Mouse (Mus musculus): Measurements from ENCODE around the gene Pold2. TPM values are rescaled to one million over a fixed set of nuclear protein-coding genes. Genes with fewer than 3 reads are reported as not detected.

Pold2 gene
- total RNA-seq, 2 experiments from 2014 or later: 44.5 to 45.6 TPM

DNA sequence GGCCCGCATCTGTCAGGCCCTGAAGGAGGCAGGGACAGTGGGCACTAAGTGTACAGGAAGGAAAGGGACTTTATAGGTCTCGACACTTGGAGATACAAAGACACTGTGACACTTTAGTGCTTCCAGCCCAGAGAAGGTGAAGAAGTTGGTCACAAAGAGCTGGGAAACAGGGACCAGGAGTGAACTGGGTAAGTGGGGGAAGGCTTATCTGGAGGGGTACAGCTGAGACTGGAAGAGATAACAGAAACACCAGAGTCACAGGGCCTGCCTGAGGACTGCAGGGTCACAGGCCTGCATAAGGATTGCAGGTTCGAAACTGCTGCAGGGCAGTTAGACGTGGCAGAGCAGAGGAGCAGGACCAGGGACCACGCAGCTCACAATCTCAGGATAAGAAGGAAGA, 50.2 kb downstream of the Pold2 start:
- no peak for DNase-seq (ENCODE audit: low spot score)

DNA sequence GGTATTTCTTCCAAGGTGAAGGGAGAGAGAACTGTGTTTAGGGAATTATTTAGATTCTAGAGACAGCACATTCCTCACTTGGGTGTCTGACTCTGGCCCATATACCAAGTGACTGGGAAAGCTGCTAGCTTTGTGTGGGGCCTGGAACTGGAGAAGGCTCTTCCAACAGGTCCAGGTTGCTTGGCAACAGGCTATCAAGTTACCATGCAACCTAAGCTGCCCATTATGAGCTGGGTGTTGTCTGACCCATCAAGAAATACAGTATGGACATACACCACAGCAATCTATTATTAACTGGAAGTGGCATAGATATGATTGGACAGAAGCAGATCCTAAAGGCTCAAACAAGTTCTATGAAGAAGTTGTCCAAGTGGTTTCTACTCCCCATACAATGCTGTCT, 52.7 kb downstream of the Pold2 start:
- no peak for DNase-seq (ENCODE audit: low spot score)

Other genes with a start within 250 kb of the Pold2 start
- gene Mrps24, start 162.6 kb downstream of the Pold2 start, total RNA-seq (2021): 100 to 1,000 TPM in 1 of 2 experiments, 10 to 100 TPM in 1; 95.5 to 103 TPM
- gene Urgcp, start 115.9 kb downstream of the Pold2 start, total RNA-seq (2021): 10 to 100 TPM; 38.8 to 48.7 TPM
- 10 to 100 TPM; 11.1 to 12.7 TPM for gene Dbnl, start 89.8 kb downstream of the Pold2 start, total RNA-seq (2021)
- gene Pgam2, start 74.6 kb downstream of the Pold2 start, total RNA-seq (2021): 1,000 to 10,000 TPM; 2,496 to 2,633 TPM
- gene Polm, start 40.3 kb downstream of the Pold2 start, total RNA-seq (2021): 1 to 10 TPM; 2.0 to 2.3 TPM
- 10 to 100 TPM; 61.2 to 83.6 TPM for gene Aebp1, start 16.3 kb downstream of the Pold2 start, total RNA-seq (2021)
- gene Myl7, start 20.5 kb upstream of the Pold2 start, total RNA-seq (2021): not detected
- gene Gck, start 71.8 kb upstream of the Pold2 start, total RNA-seq (2021): 1 to 10 TPM; 2.0 to 3.3 TPM
- 10 to 100 TPM; 37.0 to 44.9 TPM for gene Ykt6, start 77.4 kb upstream of the Pold2 start, total RNA-seq (2021)
- 100 to 1,000 TPM; 149 to 185 TPM for gene Camk2b, start 188.1 kb upstream of the Pold2 start, total RNA-seq (2021)